Comparison of ENCODE assay signal across 22 mouse cellular contexts in the genomic region with DNA sequence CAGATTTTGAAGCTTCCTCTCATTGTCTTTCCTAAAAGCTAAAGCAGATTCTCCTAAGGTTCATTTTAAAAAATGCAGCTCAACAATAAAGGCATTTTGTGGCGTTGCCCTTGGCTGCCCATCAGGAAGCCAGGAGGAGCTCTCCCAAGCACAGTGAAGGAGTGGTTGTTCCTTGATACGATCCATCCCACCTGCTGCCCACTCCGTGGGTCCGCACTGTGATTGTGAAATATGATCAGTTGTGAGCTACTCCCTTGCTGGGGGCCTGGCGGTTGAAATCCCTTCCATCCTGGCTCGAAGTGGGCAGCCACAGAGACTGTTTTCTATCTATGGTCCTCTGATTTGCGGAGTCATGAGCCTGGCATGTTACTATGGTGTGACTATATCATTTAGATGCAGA.
"Had no signal": no experiment of that assay in that cellular context is flagged by ENCODE, and none has a peak within 500 bp of the region (broad histone marks: within the 10 kb centered on the region; RNA-seq: fewer than 3 reads in every experiment).

No protein-coding gene starts in this region.

- H3K4me1 ChIP-seq: liver, embryonic 12.5 days; liver, embryonic 15.5 days; megakaryocyte, embryonic 14.5 days; neural tube, embryonic 15.5 days had no signal

- H3K9me3 ChIP-seq: limb, embryonic 10.5 days; limb, embryonic 13.5 days; liver, embryonic 12.5 days; liver, embryonic 15.5 days; lung, embryonic 15.5 days; midbrain, embryonic 10.5 days; neural tube, embryonic 12.5 days; neural tube, embryonic 15.5 days had no signal

- ATAC-seq: inflammation-experienced regulatory T-cells, adult 6 months; liver, embryonic 12.5 days had no signal

- DNase-seq: kidney, adult 8-10 months; kidney, postnatal 25 days; layer of hippocampus, adult 9-11 months; liver; lung, adult 18-20 months; lung, postnatal 10 days; lung, postnatal 36 days; midbrain, embryonic 14.5 days; retina, postnatal 1 day; thymus, adult 18-20 months; thymus, postnatal 36 days had no signal

- H3K27ac ChIP-seq: layer of hippocampus, adult 2 months; limb, embryonic 10.5 days; limb, embryonic 13.5 days; liver, embryonic 12.5 days; liver, embryonic 15.5 days; lung, embryonic 15.5 days; midbrain, embryonic 10.5 days; neural tube, embryonic 12.5 days; neural tube, embryonic 15.5 days had no signal

- H3K27me3 ChIP-seq: limb, embryonic 13.5 days; liver, embryonic 12.5 days; liver, embryonic 15.5 days; lung, embryonic 15.5 days; megakaryocyte, embryonic 14.5 days; neural tube, embryonic 12.5 days; neural tube, embryonic 15.5 days had no signal

- H3K4me3 ChIP-seq: layer of hippocampus, adult 2 months; limb, embryonic 10.5 days; limb, embryonic 13.5 days; liver, embryonic 12.5 days; liver, embryonic 15.5 days; lung, embryonic 15.5 days; megakaryocyte, embryonic 14.5 days; midbrain, embryonic 10.5 days; neural tube, embryonic 12.5 days; neural tube, embryonic 15.5 days had no signal

- H3K4me2 ChIP-seq: limb, embryonic 13.5 days; liver, embryonic 12.5 days; liver, embryonic 15.5 days; lung, embryonic 15.5 days; neural tube, embryonic 12.5 days; neural tube, embryonic 15.5 days had no signal

- H3K36me3 ChIP-seq: limb, embryonic 10.5 days; limb, embryonic 13.5 days; liver, embryonic 12.5 days; liver, embryonic 15.5 days; midbrain, embryonic 10.5 days; neural tube, embryonic 12.5 days had no signal

- H3K9ac ChIP-seq: limb, embryonic 13.5 days; liver, embryonic 12.5 days; liver, embryonic 15.5 days; lung, embryonic 15.5 days; neural tube, embryonic 12.5 days; neural tube, embryonic 15.5 days had no signal
